Mouse (Mus musculus) Patski (cell line): ENCODE measurements around the gene Ttc21a. TPM values are rescaled to one million over a fixed set of nuclear protein-coding genes. Genes with fewer than 3 reads are reported as not detected.

Experiments used
- ATAC-seq: fragments of 100-300 bp; one replicate; pipeline ENCODE4 v1.8.0; 2021
- CTCF ChIA-PET: fragments of 350-600 bp; sonication (Branson Sonifier 250); formaldehyde crosslinking; loops from one replicate; lab custom pipeline; 2022; ENCODE audit warnings: inconsistent platforms; lab: Charles Lee
- POLR2A ChIA-PET: fragments of 350-600 bp; sonication (Branson Sonifier 250); formaldehyde crosslinking; loops from one replicate; lab custom pipeline; 2022; ENCODE audit warnings: antibody characterized with exemption, inconsistent platforms; lab: Charles Lee
- DNase-seq: peaks from one replicate; pipeline ENCODE4 v3.0.0-alpha.2; 2011; ENCODE audit warnings: low read depth, low spot score
- H3K27me3 ChIP-seq: fragments of 371-371 bp; one replicate; pipeline ENCODE4 v1.5.1; 2021
- CTCF ChIP-seq: fragments of 100-300 bp; IDR thresholded peaks from one replicate; pipeline ENCODE4 v1.5.1; 2021
- in situ Hi-C: fragments of 300-500 bp; cut with MboI; formaldehyde crosslinking; loops from 3 replicates; pipeline ENCODE4 v1.11.1; 2018; ENCODE audit warnings: low pct_unique_long_range_greater_than_20kb, mixed read lengths
- polyA plus RNA-seq: library from polyadenylated mRNA; unstranded; gene quantifications from one replicate; pipeline ENCODE4 v1.2.3, GENCODE M21; 2021

Ttc21a gene
- 0.64 TPM for polyA plus RNA-seq

- no peak for TF ChIP-seq CTCF
- POLR2A ChIA-PET, result interaction anchor here (0.6 kb wide), 1 partner anchor 39 kb away, joined by 3 read pairs; no protein-coding TSS in a partner anchor
- peak; percentile 68 for DNase-seq
- H3K27me3 ChIP-seq, result no peaks in the 10 kb centered on the region
- CTCF ChIA-PET, result interaction anchor here (1.0 to 1.3 kb wide), 2 partner anchors 33 to 72 kb away, joined by 3 read pairs; no protein-coding TSS in a partner anchor
- in situ Hi-C loops, result no loop called here
- ATAC-seq, result peak; percentile 86
These were observed at the start of gene Ttc21a, which contains the start of gene Gorasp1 for GRCm38 (mm10) chr9:119937005-119937773. TSS of gene Ttc21a (plus strand) at chr9:119937606. TSS of gene Gorasp1 (minus strand) at chr9:119937565.

- DNase-seq (peak; percentile 27), ATAC-seq (no peak)
- in situ Hi-C loops, result loop anchor here (10.0 to 25.0 kb wide), 2 partner anchors 94 to 227 kb away; no protein-coding TSS in a partner anchor
- ChIA-PET CTCF (no interaction called here), POLR2A (no interaction called here)
- no peak for TF ChIP-seq CTCF
- H3K27me3 ChIP-seq, result no peaks in the 10 kb centered on the region
These were observed 48.6 kb upstream of the Ttc21a start for GRCm38 (mm10) chr9:119888843-119889246.

- no peaks in the 10 kb centered on the region for H3K27me3 ChIP-seq
- ATAC-seq (no peak), DNase-seq (no peak)
- no peak for TF ChIP-seq CTCF
- in situ Hi-C loops, result loop anchor here (10.0 to 25.0 kb wide), 2 partner anchors 95 to 227 kb away; no protein-coding TSS in a partner anchor
- CTCF ChIA-PET, result no interaction called here
- POLR2A ChIA-PET, result no interaction called here
These were observed 48.0 kb upstream of the Ttc21a start for GRCm38 (mm10) chr9:119889446-119889845.

GRCm38 (mm10) chr9:119890692-119891091 lies 46.7 kb upstream of the Ttc21a start:
- ChIA-PET CTCF (interaction anchor here (0.6 to 1.6 kb wide), 8 partner anchors 9 to 420 kb away, joined by 3 to 9 read pairs (median 4); no protein-coding TSS in a partner anchor), POLR2A (no interaction called here)
- no peaks in the 10 kb centered on the region for H3K27me3 ChIP-seq
- DNase-seq (no peak), ATAC-seq (no peak)
- in situ Hi-C loops, result loop anchor here (10.0 to 25.0 kb wide), 2 partner anchors 228 to 426 kb away; no protein-coding TSS in a partner anchor
- TF ChIP-seq CTCF, result peak; percentile 85

- DNase-seq (no peak), ATAC-seq (no peak)
- no peaks in the 10 kb centered on the region for H3K27me3 ChIP-seq
- no peak for TF ChIP-seq CTCF
- POLR2A ChIA-PET, result no interaction called here
- in situ Hi-C loops, result loop anchor here (10.0 to 25.0 kb wide), 2 partner anchors 232 to 429 kb away; no protein-coding TSS in a partner anchor
- CTCF ChIA-PET, result no interaction called here
These were observed 43.5 kb upstream of the Ttc21a start for GRCm38 (mm10) chr9:119893881-119894280.

GRCm38 (mm10) chr9:119894339-119895009 lies 42.9 kb upstream of the Ttc21a start, which contains the start of gene Wdr48:
TSS of gene Wdr48 (plus strand) at chr9:119894878.
- no peak for TF ChIP-seq CTCF

GRCm38 (mm10) chr9:119895040-119895721 lies 42.2 kb upstream of the Ttc21a start:
- POLR2A ChIA-PET, result interaction anchor here (0.6 kb wide), 1 partner anchor 72 kb away, joined by 3 read pairs; no protein-coding TSS in a partner anchor
- no peaks in the 10 kb centered on the region for H3K27me3 ChIP-seq
- no peak for TF ChIP-seq CTCF
- CTCF ChIA-PET, result no interaction called here
- in situ Hi-C loops, result loop anchor here (10.0 to 25.0 kb wide), 2 partner anchors 233 to 430 kb away; no protein-coding TSS in a partner anchor
- DNase-seq (no peak), ATAC-seq (peak; percentile 77)

More at GRCm38 (mm10) chr9:119894339-119895009, 42.9 kb upstream of the Ttc21a start, which contains the start of gene Wdr48:
- ATAC-seq (peak; percentile 99), DNase-seq (peak; percentile 84)
- in situ Hi-C loops, result loop anchor here (10.0 to 25.0 kb wide), 2 partner anchors 232 to 430 kb away; no protein-coding TSS in a partner anchor
- CTCF ChIA-PET, result no interaction called here
- POLR2A ChIA-PET, result no interaction called here
- no peaks in the 10 kb centered on the region for H3K27me3 ChIP-seq

GRCm38 (mm10) chr9:119899446-119899845 lies 38.0 kb upstream of the Ttc21a start:
- no peak for DNase-seq
- in situ Hi-C loops, result loop anchor here (10.0 to 25.0 kb wide), 2 partner anchors 237 to 435 kb away; no protein-coding TSS in a partner anchor
- POLR2A ChIA-PET, result interaction anchor here (1.1 kb wide), 1 partner anchor 28 kb away, joined by 6 read pairs; no protein-coding TSS in a partner anchor

GRCm38 (mm10) chr9:119902410-119903151 lies 34.8 kb upstream of the Ttc21a start:
- no peaks in the 10 kb centered on the region for H3K27me3 ChIP-seq
- in situ Hi-C loops, result no loop called here
- ATAC-seq (no peak), DNase-seq (no peak)
- POLR2A ChIA-PET, result no interaction called here
- no peak for TF ChIP-seq CTCF
- CTCF ChIA-PET, result interaction anchor here (0.7 to 1.5 kb wide), 2 partner anchors 10 to 22 kb away, joined by 3 to 5 read pairs; no protein-coding TSS in a partner anchor

More at GRCm38 (mm10) chr9:119899446-119899845, 38.0 kb upstream of the Ttc21a start:
- TF ChIP-seq CTCF, result no peak
- CTCF ChIA-PET, result interaction anchor here (1.8 kb wide), 1 partner anchor 10 kb away, joined by 4 read pairs; no protein-coding TSS in a partner anchor
- ATAC-seq, result no peak
- no peaks in the 10 kb centered on the region for H3K27me3 ChIP-seq
